Mouse (Mus musculus) layer of hippocampus, postnatal 14 days (tissue): ENCODE measurements around the gene Flvcr2. TPM values are rescaled to one million over a fixed set of nuclear protein-coding genes. Genes with fewer than 3 reads are reported as not detected.

Source experiments
- DNase-seq, 2 experiments: peaks; one replicate each; pipeline ENCODE4 v3.0.0; 2021 to 2022; ENCODE audit warnings: low spot score in 2 of 2, mixed read lengths in 1 of 2
- total RNA-seq, 2 experiments: library from RNA; stranded (reverse); gene quantifications; 2 replicates each; pipeline ENCODE4 v1.2.3; 2021

Gene Flvcr2
- total RNA-seq, 2 experiments from 2014 or later, result 2.9 to 3.2 TPM

DNA sequence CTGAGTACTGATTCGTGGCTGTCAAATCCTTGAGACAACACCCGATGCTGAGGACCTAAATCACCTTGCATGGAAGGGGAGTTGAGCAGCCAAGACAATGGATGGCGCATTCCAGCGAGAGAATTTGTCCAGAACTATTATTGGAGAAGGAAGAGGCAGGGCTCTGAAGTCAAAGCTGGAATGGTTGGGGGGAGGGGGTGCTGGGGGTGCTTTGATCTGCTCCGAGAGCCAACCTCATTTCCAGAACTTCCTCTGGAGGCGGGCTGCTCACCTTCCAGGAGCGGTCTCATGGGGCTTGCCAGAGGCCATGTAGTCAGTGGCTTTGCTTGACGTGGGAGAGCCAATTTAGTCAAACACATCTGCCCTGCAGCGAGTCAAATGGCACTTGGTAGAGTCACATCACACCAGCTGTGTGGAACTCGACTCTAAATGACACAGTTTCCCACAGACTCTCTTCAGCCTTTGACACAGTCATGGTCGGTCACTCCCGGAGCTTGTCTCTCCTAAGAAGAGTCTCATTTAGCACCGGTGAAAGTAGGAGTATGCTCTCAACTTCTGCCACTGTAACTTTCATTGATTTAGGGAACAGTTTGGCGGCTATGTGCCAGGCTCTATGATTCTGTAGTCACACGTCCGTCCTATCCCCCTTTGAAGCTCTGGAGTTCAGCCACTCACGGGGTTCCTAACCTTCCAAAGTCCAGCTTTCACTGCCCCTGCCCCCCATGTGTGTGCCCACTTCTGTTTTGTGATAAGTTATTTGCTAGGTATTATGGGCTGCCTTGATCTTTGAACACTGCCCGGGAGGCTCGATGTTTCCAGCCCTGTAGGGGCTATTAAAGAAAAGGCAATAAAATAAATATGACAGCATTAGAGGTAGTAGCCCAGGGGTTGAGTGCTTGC lies 38.8 kb downstream of the Flvcr2 start:
- DNase-seq, result no peak

DNA sequence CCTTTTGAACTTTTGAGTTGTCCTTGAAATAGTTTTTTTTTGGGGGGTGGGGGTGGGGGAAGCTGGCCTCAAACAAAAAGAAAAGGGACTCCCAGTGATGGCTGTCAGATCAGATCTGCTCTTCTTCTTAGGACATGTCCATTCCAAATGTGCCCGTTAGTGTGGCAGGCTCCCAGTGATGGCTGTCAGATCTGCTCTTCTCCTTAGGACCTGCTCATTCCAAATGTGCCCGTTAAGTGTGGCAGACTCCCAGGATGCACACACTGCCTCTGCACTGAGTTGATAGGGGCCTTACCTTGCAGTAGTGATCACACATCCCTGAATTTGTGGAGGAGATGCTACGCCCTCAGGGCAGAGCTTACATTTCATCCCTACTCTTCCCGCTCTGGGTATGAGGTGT lies 45.8 kb downstream of the Flvcr2 start:
- DNase-seq, result no peak

- DNase-seq, result peak; percentile 44 to 59
These were observed 46.5 kb downstream of the Flvcr2 start for GRCm38 (mm10) chr12:85792821-85793346.

DNA sequence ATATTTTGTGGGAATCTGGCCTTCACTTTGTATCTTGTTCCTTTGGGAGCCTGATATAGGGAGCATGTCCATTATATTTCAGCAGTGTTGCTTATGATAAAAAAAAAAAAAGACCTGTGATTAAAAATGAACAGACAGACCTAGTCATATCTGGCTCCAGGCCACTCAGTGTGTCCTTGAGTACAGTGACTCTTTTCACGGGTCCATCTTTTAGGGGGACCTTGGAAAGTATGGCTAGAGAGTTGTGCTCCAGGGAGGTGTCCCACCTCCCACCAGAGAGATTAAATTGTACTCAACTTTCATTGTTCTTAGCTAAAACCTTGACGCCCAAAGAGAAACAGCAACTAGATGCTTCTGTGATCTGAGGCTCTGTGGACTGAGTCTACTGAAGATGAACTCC lies 47.8 kb downstream of the Flvcr2 start:
- DNase-seq, result no peak

DNA sequence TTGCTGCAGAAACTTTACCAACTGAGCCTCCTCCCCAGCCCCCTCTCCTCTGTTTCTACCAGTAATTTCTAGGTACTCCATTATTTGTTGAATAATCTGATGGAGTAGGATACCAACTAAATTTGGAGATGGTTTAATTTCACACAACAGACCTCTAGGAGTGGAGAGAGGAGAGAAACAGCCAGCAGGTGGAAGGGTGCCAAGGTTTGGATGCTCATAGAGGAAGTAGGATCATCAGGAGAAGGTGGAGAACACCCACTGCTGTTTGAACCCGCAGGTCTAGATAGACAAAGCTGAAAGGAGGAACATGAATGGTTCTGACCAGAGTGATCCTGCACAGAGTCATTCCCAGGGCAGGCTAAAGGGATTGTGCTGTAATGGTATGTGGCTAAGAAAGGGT lies 49.2 kb downstream of the Flvcr2 start:
- no peak for DNase-seq

- peak; percentile 33 to 47 for DNase-seq
These were observed 53.7 kb downstream of the Flvcr2 start for GRCm38 (mm10) chr12:85800031-85800430.

DNA sequence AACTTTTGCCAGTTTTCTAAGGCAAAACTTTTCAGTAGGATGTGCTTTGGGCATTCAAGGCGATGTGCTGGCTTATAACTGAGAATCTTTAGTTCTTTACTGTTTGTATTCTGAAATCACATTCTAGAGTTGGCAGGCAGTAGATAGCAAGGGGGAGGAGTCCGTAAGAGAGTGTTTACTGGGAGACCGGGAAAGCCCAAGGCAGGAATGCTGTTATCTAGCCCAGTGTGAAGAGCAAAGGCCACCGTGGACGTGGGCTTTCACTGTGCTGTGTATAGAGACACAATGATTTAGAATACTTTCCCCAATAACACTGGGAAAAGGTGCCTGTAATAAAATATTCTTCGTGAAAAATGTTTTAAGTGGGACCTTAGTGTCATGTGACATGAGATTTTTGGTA lies 63.4 kb downstream of the Flvcr2 start:
- no peak for DNase-seq

- DNase-seq, result no peak
These were observed 64.6 kb downstream of the Flvcr2 start for GRCm38 (mm10) chr12:85810959-85811358.

GRCm38 (mm10) chr12:85811676-85812075 lies 65.3 kb downstream of the Flvcr2 start:
- no peak for DNase-seq

DNA sequence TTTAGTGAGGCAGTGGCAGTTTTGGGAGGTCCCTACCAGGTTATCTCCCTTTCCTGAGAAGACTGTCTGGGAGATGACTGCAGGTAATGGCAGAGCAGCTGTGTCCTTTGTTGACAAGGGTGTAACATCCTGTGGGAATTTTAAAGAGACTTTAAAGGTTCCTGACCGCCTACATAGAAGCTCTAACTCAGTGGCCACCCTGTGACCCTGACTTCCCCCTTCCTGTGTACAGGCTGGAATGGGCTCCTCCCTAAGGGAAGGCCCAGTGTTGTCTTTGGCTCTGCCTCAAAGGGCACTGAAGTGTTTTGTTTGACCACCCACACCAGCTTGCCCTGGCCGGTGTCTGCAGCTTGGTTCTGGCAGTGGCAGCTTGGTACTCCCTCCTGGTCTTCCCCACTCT lies 67.3 kb downstream of the Flvcr2 start:
- no peak for DNase-seq

DNA sequence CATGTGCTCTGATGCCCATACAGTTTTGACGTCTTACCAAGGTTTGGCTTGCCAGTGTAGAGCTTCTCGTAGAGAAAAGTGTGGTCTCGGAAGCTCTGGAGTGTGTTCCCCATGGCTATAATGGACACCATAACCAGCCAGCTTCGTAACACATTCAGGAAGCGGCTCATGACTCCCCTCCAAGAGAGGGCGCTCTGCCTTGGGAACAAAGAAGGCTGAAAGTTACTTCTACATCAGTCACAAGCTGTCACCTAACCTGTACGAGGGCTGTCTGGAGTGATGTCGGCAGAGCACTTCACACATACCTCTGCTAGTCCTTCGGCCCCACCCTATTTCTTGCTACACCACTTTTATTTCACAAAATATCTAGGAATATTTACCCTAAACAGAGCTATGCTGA lies 75.7 kb downstream of the Flvcr2 start:
- no peak for DNase-seq

DNA sequence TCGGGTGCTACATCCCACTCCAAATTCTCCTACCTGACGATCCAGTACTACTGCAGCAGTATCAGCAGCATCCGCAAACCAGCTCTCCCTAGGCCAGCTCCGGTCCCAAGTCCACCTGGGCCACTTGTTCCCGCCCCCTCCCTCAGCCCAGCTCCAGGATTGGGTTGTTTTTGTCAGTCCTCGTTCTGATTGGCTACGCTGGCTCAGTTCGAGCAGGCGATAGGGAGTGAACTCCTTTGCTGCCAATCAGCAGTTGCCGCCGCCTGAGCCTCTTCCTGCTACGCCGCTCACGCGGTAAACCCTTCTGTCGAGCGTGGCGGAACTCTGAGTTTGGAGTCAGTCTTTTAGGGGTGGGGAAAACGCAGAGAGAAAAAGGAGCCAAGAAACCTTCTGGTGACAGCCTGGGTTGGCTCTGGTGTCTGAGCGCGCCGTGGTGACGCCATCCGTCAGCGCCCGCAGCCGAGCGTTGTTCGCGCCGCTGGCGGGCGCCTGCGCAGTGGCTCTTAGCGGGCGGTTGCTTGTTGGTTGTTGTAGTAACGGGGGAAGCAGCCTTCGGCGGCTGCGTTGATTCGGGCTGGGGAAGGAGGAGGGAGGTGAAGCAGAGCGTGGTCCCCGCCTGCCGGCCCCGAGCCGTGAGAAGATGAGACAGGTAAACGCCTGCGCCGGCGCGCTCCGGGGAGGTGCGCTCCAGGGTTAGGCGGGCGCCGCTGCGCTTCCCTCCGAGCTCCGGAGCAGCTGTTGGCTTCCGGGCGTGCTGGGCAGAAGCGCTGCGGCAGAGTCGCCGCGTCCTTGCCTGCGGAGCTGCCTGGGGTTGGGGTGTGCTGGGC lies 78.3 kb downstream of the Flvcr2 start, which contains the start of the genes Erg28 and Ttll5:
Gene Erg28 (minus strand): TSS at position 113 of the 827 bp plus-strand sequence.
Gene Ttll5 (plus strand): TSS at position 222 of the 827 bp plus-strand sequence.
- peak; percentile 97 to 98 for DNase-seq

DNA sequence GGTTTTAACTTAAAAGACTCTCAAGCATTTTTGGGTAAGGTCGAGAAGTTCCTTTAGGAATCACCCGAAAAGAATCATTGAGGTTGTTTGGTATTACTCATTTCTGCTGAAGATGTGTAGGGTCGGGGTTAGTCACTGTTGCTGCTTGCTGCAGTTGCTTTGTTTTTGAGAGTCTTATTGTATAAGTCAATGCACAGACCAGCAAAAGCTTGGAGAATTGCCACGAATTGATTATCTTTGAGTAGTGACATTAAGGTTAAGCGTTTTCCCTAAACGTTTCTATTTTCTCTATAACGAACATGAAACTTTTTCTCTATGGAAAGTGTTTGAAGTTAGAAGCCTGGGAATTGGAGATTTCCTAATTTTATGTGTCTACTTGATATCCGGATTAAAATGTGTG lies 79.0 kb downstream of the Flvcr2 start:
- no peak for DNase-seq

- no peak for DNase-seq
These were observed 79.5 kb downstream of the Flvcr2 start for GRCm38 (mm10) chr12:85825822-85826221.

DNA sequence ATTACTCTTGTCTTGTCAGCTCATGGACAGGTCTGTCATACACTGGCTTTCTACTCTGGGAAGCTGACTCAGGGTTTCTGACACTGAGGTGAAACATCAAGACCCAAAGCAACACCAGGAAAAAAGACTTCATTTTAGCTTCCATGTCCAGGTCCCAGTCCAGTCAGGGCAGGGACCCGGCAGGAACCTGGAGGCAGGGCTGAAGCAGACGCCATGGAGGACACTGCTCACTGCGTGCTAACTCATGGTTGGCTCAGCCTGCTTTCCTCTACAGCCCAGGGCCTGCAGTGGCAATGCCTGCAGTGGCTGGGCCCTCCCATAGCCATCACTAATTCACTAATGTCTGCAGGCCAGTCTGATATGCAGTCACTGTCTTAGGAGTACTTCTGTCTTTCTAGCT lies 82.5 kb downstream of the Flvcr2 start:
- no peak for DNase-seq

DNA sequence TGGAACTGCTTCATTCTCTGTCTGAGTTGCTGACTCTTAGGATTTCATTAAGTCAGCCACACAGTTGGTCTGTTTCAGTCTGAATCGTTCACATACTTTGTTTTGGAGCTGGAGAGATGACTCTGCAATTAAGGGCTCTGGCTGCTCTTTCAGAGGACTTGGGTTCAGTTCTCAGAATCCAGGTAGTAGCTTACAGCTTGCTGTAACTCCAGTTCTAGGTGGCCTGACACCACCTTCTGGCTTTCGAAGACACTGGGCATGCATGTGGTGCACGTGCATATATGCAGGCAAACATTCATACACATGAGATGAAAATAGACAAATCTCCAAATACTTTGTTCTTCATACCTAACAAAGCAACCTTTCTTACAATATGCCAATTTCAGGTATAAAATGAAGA lies 83.5 kb downstream of the Flvcr2 start:
- no peak for DNase-seq

DNA sequence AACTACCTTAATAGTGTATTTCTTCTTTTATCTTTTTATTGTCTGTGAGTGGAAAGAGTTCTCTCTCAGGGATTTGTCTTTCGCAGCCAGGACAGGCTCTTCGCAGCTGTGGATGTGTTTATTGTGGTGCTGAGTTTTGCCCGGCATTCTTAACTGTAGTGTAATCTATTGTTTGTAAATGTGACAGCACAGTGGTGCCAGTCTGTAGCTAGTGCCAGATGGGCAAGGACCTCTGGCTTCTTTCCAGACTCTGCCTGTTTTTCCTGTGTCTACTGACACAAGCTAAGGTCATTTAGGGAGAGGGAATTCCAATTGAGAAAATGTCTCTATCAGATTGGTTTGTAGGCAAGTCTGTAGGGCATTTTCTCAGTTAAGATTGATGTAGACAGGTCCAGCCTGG lies 84.4 kb downstream of the Flvcr2 start:
- no peak for DNase-seq

GRCm38 (mm10) chr12:85834543-85834942 lies 88.2 kb downstream of the Flvcr2 start:
- no peak for DNase-seq

- DNase-seq, result no peak
These were observed 91.4 kb downstream of the Flvcr2 start for GRCm38 (mm10) chr12:85837765-85838164.

- DNase-seq, result no peak
These were observed 93.1 kb downstream of the Flvcr2 start for GRCm38 (mm10) chr12:85839371-85840000.
